Comparison of ENCODE assay signal across 9 mouse cellular contexts in genomic region chr4:98444437-98445139, GRCm38 (mm10). TPM values are rescaled to one million over a fixed set of nuclear protein-coding genes. Genes with fewer than 3 reads are reported as not detected.
DNase-seq lines count a peak whose midpoint lies in the region; ATAC-seq and TF ChIP-seq lines count a peak whose summit lies in the region.
"Had no signal": no experiment of that assay in that cellular context is flagged by ENCODE, and none has a peak within 500 bp of the region (broad histone marks: within the 10 kb centered on the region; RNA-seq: fewer than 3 reads in every experiment).

No protein-coding gene starts in this region.

- H3K27me3 ChIP-seq in heart, adult 2 months (ENCODE audit: control insufficient read depth, insufficient read depth, low read length): no peaks in the 10 kb centered on the region
- no peaks in the 10 kb centered on the region for H3K27me3 ChIP-seq in heart, embryonic 12.5 days (replicated peaks)
- H3K27me3 ChIP-seq in embryonic facial prominence, embryonic 10.5 days (replicated peaks; ENCODE audit: low read depth, poor library complexity, severe bottlenecking): no peaks in the 10 kb centered on the region
- no peaks in the 10 kb centered on the region for H3K27me3 ChIP-seq in hindbrain, embryonic 10.5 days (ENCODE audit: insufficient read depth, poor library complexity, severe bottlenecking)
- H3K27me3 ChIP-seq in midbrain, embryonic 11.5 days (ENCODE audit: control insufficient read depth, insufficient read depth, low read length): no peaks in the 10 kb centered on the region
- H3K27me3 ChIP-seq in stomach, postnatal 0 days (ENCODE audit: control insufficient read depth, insufficient read depth, low read length): no peaks in the 10 kb centered on the region

- H3K4me2 ChIP-seq in heart, embryonic 12.5 days: no peak overlapping the region
- H3K4me2 ChIP-seq in midbrain, embryonic 11.5 days: no peak overlapping the region
- no peak overlapping the region for H3K4me2 ChIP-seq in stomach, postnatal 0 days (replicated peaks; ENCODE audit: low read depth)

- peak; percentile 70 for TF ChIP-seq CTCF in heart, adult 2 months (IDR thresholded peaks at IDR 0.05)
- TF ChIP-seq CTCF in stomach, postnatal 0 days (IDR thresholded peaks at IDR 0.05; ENCODE audit: low read depth): peak; percentile 82

- no peaks in the 10 kb centered on the region for H3K79me2 ChIP-seq in heart, adult 2 months (replicated peaks; ENCODE audit: control insufficient read depth, insufficient read depth, low read length)

- no peak overlapping the region for H3K27ac ChIP-seq in heart, adult 2 months
- no peak overlapping the region for H3K27ac ChIP-seq in heart, embryonic 12.5 days (ENCODE audit: poor library complexity, severe bottlenecking)
- H3K27ac ChIP-seq in embryonic facial prominence, embryonic 10.5 days (replicated peaks): no peak overlapping the region
- H3K27ac ChIP-seq in hindbrain, embryonic 10.5 days: no peak overlapping the region
- H3K27ac ChIP-seq in midbrain, embryonic 11.5 days (ENCODE audit: low read depth, low read length): no peak overlapping the region
- H3K27ac ChIP-seq in stomach, postnatal 0 days (replicated peaks): no peak overlapping the region
- H3K27ac ChIP-seq: macrophage had no signal

- peak; percentile 24 to 60 for DNase-seq in heart, adult 2 months
- peak; percentile 23 for DNase-seq in ZHBTc4 (ENCODE audit: low read depth, low spot score)
- DNase-seq in embryonic facial prominence, embryonic 10.5 days (ENCODE audit: low spot score): peak; percentile 60
- peak; percentile 44 for DNase-seq in hindbrain, embryonic 10.5 days (ENCODE audit: low spot score)
- peak; percentile 29 for DNase-seq in layer of hippocampus, adult 9-11 months
- DNase-seq in midbrain, embryonic 11.5 days (ENCODE audit: low spot score, missing footprints): peak; percentile 88
- peak; percentile 50 for DNase-seq in stomach, postnatal 0 days (ENCODE audit: low spot score)

- H3K9ac ChIP-seq in heart, adult 2 months (ENCODE audit: low read depth, low read length): no peak overlapping the region
- H3K9ac ChIP-seq in heart, embryonic 12.5 days: no peak overlapping the region
- no peak overlapping the region for H3K9ac ChIP-seq in midbrain, embryonic 11.5 days (ENCODE audit: low read length)
- H3K9ac ChIP-seq in stomach, postnatal 0 days (ENCODE audit: low read length): no peak overlapping the region

- TF ChIP-seq EP300 in heart, adult 2 months (IDR thresholded peaks at IDR 0.05; ENCODE audit: insufficient read depth, low read depth, low read length): peak; percentile 44; the same call in 1 of the 2 replicates
- TF ChIP-seq EP300 in stomach, postnatal 0 days (optimal IDR thresholded peaks at IDR 0.05): no peak

- H3K36me3 ChIP-seq in heart, adult 2 months (ENCODE audit: control insufficient read depth, insufficient read depth, low read length): no peaks in the 10 kb centered on the region
- no peaks in the 10 kb centered on the region for H3K36me3 ChIP-seq in heart, embryonic 12.5 days
- H3K36me3 ChIP-seq in embryonic facial prominence, embryonic 10.5 days (replicated peaks): no peaks in the 10 kb centered on the region
- H3K36me3 ChIP-seq in hindbrain, embryonic 10.5 days: no peaks in the 10 kb centered on the region
- no peaks in the 10 kb centered on the region for H3K36me3 ChIP-seq in midbrain, embryonic 11.5 days (ENCODE audit: control insufficient read depth, insufficient read depth, low read length)
- H3K36me3 ChIP-seq in stomach, postnatal 0 days (ENCODE audit: control insufficient read depth, insufficient read depth, low read length): no peaks in the 10 kb centered on the region

- TF ChIP-seq POLR2A in heart, adult 2 months (IDR thresholded peaks at IDR 0.05; ENCODE audit: insufficient read depth, low read depth, low read length): no peak

- H3K4me1 ChIP-seq in heart, adult 2 months (ENCODE audit: control insufficient read depth, insufficient read depth, low read length): no peaks in the 10 kb centered on the region
- peaks cover 5% of the 10 kb centered on the region; the same call in 1 of the 2 replicates for H3K4me1 ChIP-seq in heart, embryonic 12.5 days (replicated peaks)
- H3K4me1 ChIP-seq in embryonic facial prominence, embryonic 10.5 days: peaks cover 7% of the 10 kb centered on the region; the same call in 1 of the 2 replicates
- no peaks in the 10 kb centered on the region for H3K4me1 ChIP-seq in hindbrain, embryonic 10.5 days (replicated peaks)
- no peaks in the 10 kb centered on the region for H3K4me1 ChIP-seq in midbrain, embryonic 11.5 days (ENCODE audit: control insufficient read depth, insufficient read depth, low read length)
- H3K4me1 ChIP-seq in stomach, postnatal 0 days (replicated peaks; ENCODE audit: control insufficient read depth, insufficient read depth): no peaks in the 10 kb centered on the region

- H3K9me3 ChIP-seq in heart, embryonic 12.5 days (replicated peaks): no peaks in the 10 kb centered on the region
- H3K9me3 ChIP-seq in embryonic facial prominence, embryonic 10.5 days: no peaks in the 10 kb centered on the region
- no peaks in the 10 kb centered on the region for H3K9me3 ChIP-seq in hindbrain, embryonic 10.5 days
- H3K9me3 ChIP-seq in midbrain, embryonic 11.5 days (ENCODE audit: control insufficient read depth, low read length): no peaks in the 10 kb centered on the region
- no peaks in the 10 kb centered on the region for H3K9me3 ChIP-seq in stomach, postnatal 0 days (ENCODE audit: control insufficient read depth, low read length)

- ATAC-seq in heart, embryonic 12.5 days (ENCODE audit: insufficient number of reproducible peaks, low FRiP score): no peak
- ATAC-seq in midbrain, embryonic 11.5 days (ENCODE audit: low FRiP score): peak; percentile 85
- ATAC-seq in stomach, postnatal 0 days (ENCODE audit: low FRiP score, low TSS enrichment): no peak

- 85% methylated on average over 10 of the region's 10 CpGs for WGBS in heart, adult 2 months
- WGBS in heart, embryonic 12.5 days: 74% methylated on average over 10 of the region's 10 CpGs
- 88% methylated on average over 10 of the region's 10 CpGs for WGBS in embryonic facial prominence, embryonic 10.5 days
- 87% methylated on average over 10 of the region's 10 CpGs for WGBS in hindbrain, embryonic 10.5 days
- 87% methylated on average over 10 of the region's 10 CpGs for WGBS in midbrain, embryonic 11.5 days
- WGBS in stomach, postnatal 0 days: 87% methylated on average over 10 of the region's 10 CpGs

- no peak overlapping the region for H3K4me3 ChIP-seq in heart, adult 2 months
- H3K4me3 ChIP-seq in heart, embryonic 12.5 days: no peak overlapping the region
- no peak overlapping the region for H3K4me3 ChIP-seq in embryonic facial prominence, embryonic 10.5 days
- no peak overlapping the region for H3K4me3 ChIP-seq in hindbrain, embryonic 10.5 days
- H3K4me3 ChIP-seq in midbrain, embryonic 11.5 days (ENCODE audit: low read depth, low read length): no peak overlapping the region
- H3K4me3 ChIP-seq in stomach, postnatal 0 days (ENCODE audit: low read depth, low read length): no peak overlapping the region

- intact Hi-C loops in heart, adult 2 months (cut with DNase I): loop anchor here (5.0 to 10.0 kb wide), 2 partner anchors 692 to 880 kb away; no protein-coding TSS in a partner anchor

RNA-seq across cellular contexts. Expression of gene Patj, which starts 49.0 kb away (rescaled TPM):
- total RNA-seq in heart, adult 2 months (2021): 10 to 100 TPM; 13.8 to 14.5 TPM
- 6.1 and 11.8 TPM in 2 replicates for polyA plus RNA-seq in heart, adult 2 months (2012; rRNA removed)
- polyA plus RNA-seq in heart, embryonic 12.5 days (2016; fragmentation: Nextera tagmentation; extraction: Ambion mirVana): 11.3 and 14.8 TPM in 2 replicates
- polyA plus RNA-seq in embryonic facial prominence, embryonic 10.5 days (2016; fragmentation: Nextera tagmentation; extraction: Ambion mirVana): 14.6 and 17.8 TPM in 2 replicates
- polyA plus RNA-seq in hindbrain, embryonic 10.5 days (2016; fragmentation: Nextera tagmentation; extraction: Ambion mirVana): 8.2 and 9.3 TPM in 2 replicates
- 7.3 and 7.4 TPM in 2 replicates for polyA plus RNA-seq in midbrain, embryonic 11.5 days (2014; fragmentation: Nextera tagmentation; extraction: Ambion mirVana)
- polyA plus RNA-seq in stomach, postnatal 0 days (2015; fragmentation: Nextera tagmentation; extraction: Ambion mirVana): 6.2 and 8.0 TPM in 2 replicates

Comparison
In these comparisons a context has a peak if more than half of its experiments do, and no peak if none do; other contexts are left out.
1. DNase-seq: peak in every context shown above with its lines; median percentile 88 in midbrain, embryonic 11.5 days; 60 in embryonic facial prominence, embryonic 10.5 days; 50 in stomach, postnatal 0 days; 44 in hindbrain, embryonic 10.5 days; 42 in heart, adult 2 months; 29 in layer of hippocampus, adult 9-11 months; 23 in ZHBTc4.